ENCODE assay signal across 8 mouse cellular contexts in the genomic region with DNA sequence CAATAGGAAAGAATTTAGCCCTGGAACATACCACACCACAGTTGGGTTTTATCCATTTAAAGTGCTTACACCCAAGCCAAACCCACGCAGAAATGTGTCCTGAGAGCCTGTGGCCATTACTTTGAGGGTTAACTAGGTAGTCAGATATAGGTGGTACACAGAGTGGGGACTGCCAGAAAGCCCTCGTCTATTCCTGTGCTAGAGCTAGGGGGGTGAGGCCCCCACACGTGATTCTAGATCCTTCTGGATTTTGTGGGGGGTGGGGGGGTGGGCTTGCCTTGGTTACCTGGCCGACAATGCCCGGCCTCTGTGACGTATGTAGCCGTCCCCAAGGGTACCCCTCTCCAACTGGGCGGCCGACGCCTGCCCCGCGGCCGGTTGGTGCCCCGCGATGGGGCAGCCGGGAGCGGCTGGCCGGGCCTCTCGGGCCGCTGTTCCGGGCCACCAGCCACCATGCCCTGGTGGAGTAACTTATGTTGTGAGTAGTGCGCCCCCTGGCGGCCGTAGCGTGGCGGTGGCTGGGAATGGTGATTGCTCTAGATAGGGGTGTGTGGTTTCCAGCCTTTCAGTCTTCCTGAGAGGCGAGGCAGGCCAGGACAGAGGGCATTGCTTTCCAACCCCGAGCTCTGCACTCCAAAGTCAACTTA. TPM values are rescaled to one million over a fixed set of nuclear protein-coding genes. Genes with fewer than 3 reads are reported as not detected.
DNase-seq lines count a peak whose midpoint lies in the region; ATAC-seq and TF ChIP-seq lines count a peak whose summit lies in the region.

No protein-coding gene starts in this region.

- peak overlapping the region; percentile 78 for H3K4me2 ChIP-seq in CH12.LX (ENCODE audit: insufficient read depth, low read depth, poor library complexity, severe bottlenecking)
- H3K4me2 ChIP-seq in forebrain, embryonic 11.5 days (ENCODE audit: low read depth, low read length, severe bottlenecking): peak overlapping the region; percentile 60
- peak overlapping the region; percentile 72 for H3K4me2 ChIP-seq in heart, embryonic 16.5 days (ENCODE audit: low read depth, low read length)
- H3K4me2 ChIP-seq in liver, embryonic 13.5 days: peak overlapping the region; percentile 63
- peak overlapping the region; percentile 43 for H3K4me2 ChIP-seq in neural tube, embryonic 11.5 days (ENCODE audit: low read depth)
- peak overlapping the region; percentile 58 for H3K4me2 ChIP-seq in stomach, embryonic 16.5 days (ENCODE audit: low read depth, low read length)

- TF ChIP-seq EP300 in CH12.LX (IDR thresholded peaks at IDR 0.05; ENCODE audit: low read length): no peak

- H3K79me2 ChIP-seq in CH12.LX (replicated peaks; ENCODE audit: control insufficient read depth, extremely low read depth, insufficient read depth, poor library complexity, severe bottlenecking): no peaks in the 10 kb centered on the region

- no peaks in the 10 kb centered on the region for H3K36me3 ChIP-seq in CH12.LX (replicated peaks in 1 of 2; ENCODE audit: control insufficient read depth in 1 of 2, insufficient read depth in 1 of 2, low read length in 1 of 2)
- no peaks in the 10 kb centered on the region for H3K36me3 ChIP-seq in forebrain, embryonic 11.5 days (ENCODE audit: control insufficient read depth, insufficient read depth, low read length)
- H3K36me3 ChIP-seq in heart, embryonic 16.5 days (ENCODE audit: control insufficient read depth, insufficient read depth): no peaks in the 10 kb centered on the region
- no peaks in the 10 kb centered on the region for H3K36me3 ChIP-seq in liver, embryonic 13.5 days
- H3K36me3 ChIP-seq in neural tube, embryonic 11.5 days (ENCODE audit: control insufficient read depth, insufficient read depth, low read length): no peaks in the 10 kb centered on the region
- no peaks in the 10 kb centered on the region for H3K36me3 ChIP-seq in stomach, embryonic 16.5 days (ENCODE audit: control insufficient read depth, insufficient read depth, low read length)

- peak; percentile 43; the same call in 1 of the 2 replicates for TF ChIP-seq POLR2A in CH12.LX (IDR thresholded peaks at IDR 0.05; ENCODE audit: low read depth, low read length)

- peak; percentile 91 for ATAC-seq in forebrain, embryonic 11.5 days (replicated peaks; ENCODE audit: low FRiP score)
- peak; percentile 84 for ATAC-seq in heart, embryonic 16.5 days (replicated peaks; ENCODE audit: extremely low read depth, insufficient read depth, low FRiP score)
- ATAC-seq in liver, embryonic 13.5 days (ENCODE audit: low read depth): peak; percentile 91
- peak; percentile 89 for ATAC-seq in neural tube, embryonic 11.5 days (ENCODE audit: insufficient read depth, low FRiP score, low TSS enrichment)
- peak; percentile 91 for ATAC-seq in stomach, embryonic 16.5 days (ENCODE audit: insufficient read depth, low FRiP score)

- no peaks in the 10 kb centered on the region for H3K9me3 ChIP-seq in CH12.LX (replicated peaks; ENCODE audit: low read length)
- H3K9me3 ChIP-seq in forebrain, embryonic 11.5 days (ENCODE audit: control insufficient read depth, low read length): no peaks in the 10 kb centered on the region
- H3K9me3 ChIP-seq in heart, embryonic 16.5 days (replicated peaks; ENCODE audit: control insufficient read depth, low read length): no peaks in the 10 kb centered on the region
- no peaks in the 10 kb centered on the region for H3K9me3 ChIP-seq in liver, embryonic 13.5 days (replicated peaks)
- H3K9me3 ChIP-seq in neural tube, embryonic 11.5 days (ENCODE audit: control insufficient read depth, low read length): no peaks in the 10 kb centered on the region
- no peaks in the 10 kb centered on the region for H3K9me3 ChIP-seq in stomach, embryonic 16.5 days (replicated peaks; ENCODE audit: control insufficient read depth, low read length)

- TF ChIP-seq RAD21 in CH12.LX (IDR thresholded peaks at IDR 0.05; ENCODE audit: low read depth, low read length): peak; percentile 63

- peak overlapping the region in 1 of 3 experiments; percentile 49 for H3K4me3 ChIP-seq in CH12.LX (replicated peaks in 1 of 3; ENCODE audit: low read depth in 2 of 3, low read length in 2 of 3, poor library complexity in 1 of 3)
- H3K4me3 ChIP-seq in forebrain, embryonic 11.5 days (ENCODE audit: low read depth, low read length): peak overlapping the region; percentile 22; the same call in 1 of the 2 replicates
- peak overlapping the region; percentile 50 for H3K4me3 ChIP-seq in heart, embryonic 16.5 days (ENCODE audit: low read length)
- peak overlapping the region; percentile 48 for H3K4me3 ChIP-seq in liver, embryonic 13.5 days (replicated peaks)
- H3K4me3 ChIP-seq in neural tube, embryonic 11.5 days (ENCODE audit: low read depth, low read length): peak overlapping the region; percentile 6; the same call in 1 of the 2 replicates
- peak overlapping the region; percentile 39 for H3K4me3 ChIP-seq in stomach, embryonic 16.5 days (replicated peaks; ENCODE audit: low read length)

- peak; percentile 88 for DNase-seq in CH12.LX (ENCODE audit: extremely low read depth)
- DNase-seq in c-Kit-positive CD71-negative TER-119-negative erythroid progenitor cells, embryonic 14.5 days (ENCODE audit: low read depth): peak; percentile 88
- peak; percentile 94 for DNase-seq in forebrain, embryonic 11.5 days (ENCODE audit: low spot score)
- peak; percentile 94 to 96 for DNase-seq in kidney, postnatal 25 days
- DNase-seq in liver, embryonic 13.5 days: peak; percentile 76
- peak; percentile 91 for DNase-seq in neural tube, embryonic 11.5 days (ENCODE audit: low spot score)

- dilution Hi-C loops in CH12.LX (cut with MboI; ENCODE audit: extremely low pct_ligation_motif_present, extremely low pct_unique_long_range_greater_than_20kb, low sequenced_read_pairs): no loop called here

- no peaks in the 10 kb centered on the region for H3K27me3 ChIP-seq in CH12.LX (replicated peaks)
- H3K27me3 ChIP-seq in forebrain, embryonic 11.5 days (ENCODE audit: control insufficient read depth, insufficient read depth, low read length): no peaks in the 10 kb centered on the region
- H3K27me3 ChIP-seq in heart, embryonic 16.5 days (ENCODE audit: control insufficient read depth, insufficient read depth, low read length): no peaks in the 10 kb centered on the region
- no peaks in the 10 kb centered on the region for H3K27me3 ChIP-seq in liver, embryonic 13.5 days
- H3K27me3 ChIP-seq in neural tube, embryonic 11.5 days (ENCODE audit: control insufficient read depth, insufficient read depth, low read length): no peaks in the 10 kb centered on the region
- H3K27me3 ChIP-seq in stomach, embryonic 16.5 days (ENCODE audit: control insufficient read depth, insufficient read depth, low read length): no peaks in the 10 kb centered on the region

- no peak overlapping the region for H3K27ac ChIP-seq in CH12.LX (ENCODE audit: insufficient read depth, low read depth)
- H3K27ac ChIP-seq in forebrain, embryonic 11.5 days (ENCODE audit: low read depth, low read length): no peak overlapping the region
- no peak overlapping the region for H3K27ac ChIP-seq in heart, embryonic 16.5 days (ENCODE audit: low read length)
- H3K27ac ChIP-seq in liver, embryonic 13.5 days: no peak overlapping the region
- no peak overlapping the region for H3K27ac ChIP-seq in neural tube, embryonic 11.5 days (ENCODE audit: low read depth, low read length)
- no peak overlapping the region for H3K27ac ChIP-seq in stomach, embryonic 16.5 days (ENCODE audit: low read length)

- in situ Hi-C loops in CH12.LX (cut with MboI; ENCODE audit: low pct_ligation_motif_present, low pct_unique_long_range_greater_than_20kb, low sequenced_read_pairs): loop anchor here (25.0 kb wide), 2 partner anchors 259 to 809 kb away; partner anchors contain the start of gene Iyd

- 5% methylated on average over 28 of the region's 28 CpGs for WGBS in forebrain, embryonic 11.5 days
- WGBS in heart, embryonic 16.5 days: 10% methylated on average over 28 of the region's 28 CpGs
- WGBS in liver, embryonic 13.5 days (ENCODE audit: insufficient replicate concordance): 10% methylated on average over 28 of the region's 28 CpGs
- WGBS in neural tube, embryonic 11.5 days: 5% methylated on average over 27 of the region's 28 CpGs
- WGBS in stomach, embryonic 16.5 days: 6% methylated on average over 28 of the region's 28 CpGs

- peak; percentile 47 to 85 for TF ChIP-seq CTCF in CH12.LX (conservative IDR thresholded peaks at IDR 0.05 in 1 of 2, IDR thresholded peaks at IDR 0.05 in 1 of 2; ENCODE audit: low read depth in 2 of 2, low read length in 2 of 2)

- H3K9ac ChIP-seq in CH12.LX (ENCODE audit: insufficient read depth, low read depth): peak overlapping the region; percentile 50
- H3K9ac ChIP-seq in forebrain, embryonic 11.5 days (ENCODE audit: low read length): peak overlapping the region; percentile 37; the same call in 1 of the 2 replicates
- peak overlapping the region; percentile 71 for H3K9ac ChIP-seq in heart, embryonic 16.5 days (ENCODE audit: low read length)
- peak overlapping the region; percentile 59 for H3K9ac ChIP-seq in liver, embryonic 13.5 days
- no peak overlapping the region; the same call in 1 of the 2 replicates for H3K9ac ChIP-seq in neural tube, embryonic 11.5 days (ENCODE audit: low read length)
- H3K9ac ChIP-seq in stomach, embryonic 16.5 days (ENCODE audit: low read length): peak overlapping the region; percentile 71

- peaks cover 0 to 4% of the 10 kb centered on the region in 2 experiments; a peak in 1 of 4 replicates for H3K4me1 ChIP-seq in CH12.LX (ENCODE audit: control insufficient read depth in 1 of 2, insufficient read depth in 2 of 2)
- H3K4me1 ChIP-seq in forebrain, embryonic 11.5 days (replicated peaks; ENCODE audit: control insufficient read depth, insufficient read depth, low read length): no peaks in the 10 kb centered on the region
- peaks cover 6% of the 10 kb centered on the region; the same call in 1 of the 2 replicates for H3K4me1 ChIP-seq in heart, embryonic 16.5 days (ENCODE audit: control insufficient read depth, insufficient read depth, low read length)
- H3K4me1 ChIP-seq in liver, embryonic 13.5 days (replicated peaks): peaks cover 9% of the 10 kb centered on the region
- peaks cover 5% of the 10 kb centered on the region for H3K4me1 ChIP-seq in neural tube, embryonic 11.5 days (ENCODE audit: control insufficient read depth, insufficient read depth, low read length)
- H3K4me1 ChIP-seq in stomach, embryonic 16.5 days (ENCODE audit: control insufficient read depth, insufficient read depth, low read length): 0 out of 2 replicates have a peak, but pooled peaks cover 4% of the 10 kb centered on the region

RNA-seq across cellular contexts. Expression of gene Zbtb2, which starts 41.3 kb away (rescaled TPM):
- 6.1 and 8.4 TPM in 2 replicates for total RNA-seq in CH12.LX (2012; rRNA removed)
- 11.4 and 12.4 TPM in 2 replicates for total RNA-seq in CH12.LX (2014; rRNA removed)
- 8.9 and 11.1 TPM in 2 replicates for polyA plus RNA-seq in CH12.LX (2012; ENCODE audit: insufficient read length, low read depth)
- polyA plus RNA-seq in forebrain, embryonic 11.5 days (2014; fragmentation: Nextera tagmentation; extraction: Ambion mirVana): 21.2 and 21.8 TPM in 2 replicates
- polyA plus RNA-seq in heart, embryonic 16.5 days (2015; fragmentation: Nextera tagmentation; extraction: Ambion mirVana): 9.0 and 10.0 TPM in 2 replicates
- 4.4 and 5.7 TPM in 2 replicates for polyA plus RNA-seq in liver, embryonic 13.5 days (2015; fragmentation: Nextera tagmentation; extraction: Ambion mirVana)
- 20.3 and 22.3 TPM in 2 replicates for polyA plus RNA-seq in neural tube, embryonic 11.5 days (2014; fragmentation: Nextera tagmentation; extraction: Ambion mirVana)
- 11.7 and 12.8 TPM in 2 replicates for polyA plus RNA-seq in stomach, embryonic 16.5 days (2015; fragmentation: Nextera tagmentation; extraction: Ambion mirVana)
